In genomic region chr12:116622665-116623387, GRCm38 (mm10) we compare ENCODE assay signal across 10 mouse cellular contexts.
A peak's percentile ranks its signal among the peaks of the same experiment; 100 is the strongest.
DNase-seq lines count a peak whose midpoint lies in the region; ATAC-seq and TF ChIP-seq lines count a peak whose summit lies in the region.
"Had no signal": no experiment of that assay in that cellular context is flagged by ENCODE, and none has a peak within 500 bp of the region (broad histone marks: within the 10 kb centered on the region; RNA-seq: fewer than 3 reads in every experiment).

No protein-coding gene starts in this region.

- no peak; the same call in 1 of the 2 replicates for ATAC-seq in forebrain, embryonic 14.5 days
- no peak for ATAC-seq in forebrain, embryonic 12.5 days (ENCODE audit: low FRiP score)
- ATAC-seq: Patski had no signal

- no peaks in the 10 kb centered on the region for H3K27me3 ChIP-seq in forebrain, embryonic 14.5 days (replicated peaks; ENCODE audit: control insufficient read depth, insufficient read depth, low read length)
- H3K27me3 ChIP-seq in forebrain, embryonic 12.5 days = no peaks in the 10 kb centered on the region; the same call in 1 of the 2 replicates
- peaks cover 6% of the 10 kb centered on the region; the same call in 1 of the 2 replicates for H3K27me3 ChIP-seq in heart, embryonic 10.5 days (ENCODE audit: insufficient read depth, poor library complexity, severe bottlenecking)
- H3K27me3 ChIP-seq: neural tube, embryonic 13.5 days; Patski had no signal

- no peaks in the 10 kb centered on the region for H3K36me3 ChIP-seq in forebrain, embryonic 14.5 days (ENCODE audit: control insufficient read depth, insufficient read depth, low read length)
- H3K36me3 ChIP-seq in forebrain, embryonic 12.5 days (replicated peaks) = no peaks in the 10 kb centered on the region
- H3K36me3 ChIP-seq in heart, embryonic 10.5 days = no peaks in the 10 kb centered on the region
- H3K36me3 ChIP-seq: neural tube, embryonic 13.5 days had no signal

- 68% methylated on average over 6 of the region's 6 CpGs for WGBS in forebrain, embryonic 14.5 days
- 67% methylated on average over 6 of the region's 6 CpGs for WGBS in forebrain, embryonic 12.5 days
- WGBS in heart, embryonic 10.5 days = 54% methylated on average over 6 of the region's 6 CpGs

- H3K4me2 ChIP-seq in forebrain, embryonic 14.5 days (ENCODE audit: low read length) = no peak overlapping the region
- no peak overlapping the region for H3K4me2 ChIP-seq in forebrain, embryonic 12.5 days
- H3K4me2 ChIP-seq: neural tube, embryonic 13.5 days had no signal

- intact Hi-C loops in left cerebral cortex, postnatal 25 days (cut with DNase I) = loop anchor here (5.0 to 10.0 kb wide), 2 partner anchors 341 to 388 kb away; partner anchors contain the start of gene Esyt2

- DNase-seq in forebrain, embryonic 14.5 days (ENCODE audit: low spot score) = peak; percentile 56
- peak; percentile 13 for DNase-seq in Muller cell, postnatal 12 days (ENCODE audit: inconsistent ontology term)
- peak; percentile 75 to 90 for DNase-seq in left cerebral cortex, postnatal 25 days (ENCODE audit: low spot score in 2 of 2)
- no peak for DNase-seq in heart, embryonic 10.5 days (ENCODE audit: low spot score)
- no peak for DNase-seq in ovary, postnatal 10 days (ENCODE audit: low spot score)
- no peak for DNase-seq in thymus, postnatal 10 days (ENCODE audit: low spot score in 2 of 2)

- H3K4me1 ChIP-seq in forebrain, embryonic 14.5 days (ENCODE audit: control insufficient read depth, insufficient read depth, low read length) = no peaks in the 10 kb centered on the region
- H3K4me1 ChIP-seq in forebrain, embryonic 12.5 days = no peaks in the 10 kb centered on the region
- peaks cover 6% of the 10 kb centered on the region for H3K4me1 ChIP-seq in embryonic fibroblast, embryonic 13.5 days (ENCODE audit: control insufficient read depth, insufficient read depth, low read length)
- H3K4me1 ChIP-seq in heart, embryonic 10.5 days = no peaks in the 10 kb centered on the region
- H3K4me1 ChIP-seq: neural tube, embryonic 13.5 days had no signal

- H3K4me3 ChIP-seq in forebrain, embryonic 14.5 days (ENCODE audit: low read depth, low read length) = no peak overlapping the region
- no peak overlapping the region for H3K4me3 ChIP-seq in forebrain, embryonic 12.5 days (replicated peaks)
- no peak overlapping the region for H3K4me3 ChIP-seq in embryonic fibroblast, embryonic 13.5 days (ENCODE audit: insufficient read depth, low read length)
- H3K4me3 ChIP-seq in heart, embryonic 10.5 days = no peak overlapping the region
- H3K4me3 ChIP-seq: neural tube, embryonic 13.5 days had no signal

- no peak overlapping the region for H3K9ac ChIP-seq in forebrain, embryonic 14.5 days (ENCODE audit: low read length)
- H3K9ac ChIP-seq in forebrain, embryonic 12.5 days = no peak overlapping the region
- H3K9ac ChIP-seq: neural tube, embryonic 13.5 days had no signal

- TF ChIP-seq CTCF in embryonic fibroblast, embryonic 13.5 days (IDR thresholded peaks at IDR 0.05; ENCODE audit: borderline replicate concordance, insufficient read depth, low read length) = no peak

- H3K9me3 ChIP-seq in forebrain, embryonic 14.5 days (replicated peaks; ENCODE audit: control insufficient read depth, low read length) = no peaks in the 10 kb centered on the region
- no peaks in the 10 kb centered on the region for H3K9me3 ChIP-seq in forebrain, embryonic 12.5 days
- H3K9me3 ChIP-seq in heart, embryonic 10.5 days = no peaks in the 10 kb centered on the region
- H3K9me3 ChIP-seq: neural tube, embryonic 13.5 days had no signal

- H3K27ac ChIP-seq in forebrain, embryonic 14.5 days (ENCODE audit: low read depth, low read length) = no peak overlapping the region
- no peak overlapping the region for H3K27ac ChIP-seq in forebrain, embryonic 12.5 days
- peak overlapping the region; percentile 53; the same call in 1 of the 2 replicates for H3K27ac ChIP-seq in embryonic fibroblast, embryonic 13.5 days (ENCODE audit: insufficient read depth, low read length)
- no peak overlapping the region for H3K27ac ChIP-seq in heart, embryonic 10.5 days
- H3K27ac ChIP-seq: neural tube, embryonic 13.5 days had no signal

- TF ChIP-seq POLR2A in embryonic fibroblast, embryonic 13.5 days (IDR thresholded peaks at IDR 0.05; ENCODE audit: low read depth, low read length) = no peak

Comparison
In these comparisons a context has a peak if more than half of its experiments do, and no peak if none do; other contexts are left out.
1. DNase-seq: peak in forebrain, embryonic 14.5 days (single experiment), Muller cell, postnatal 12 days (single experiment) and left cerebral cortex, postnatal 25 days (2 of 2); none in heart, embryonic 10.5 days (single experiment), ovary, postnatal 10 days (single experiment) and thymus, postnatal 10 days (0 of 2).